13 mouse cellular contexts compared by ENCODE assay signal in genomic region chr4:77155561-77155960, GRCm38 (mm10).
A peak's percentile ranks its signal among the peaks of the same experiment; 100 is the strongest.
DNase-seq lines count a peak whose midpoint lies in the region; ATAC-seq lines count a peak whose summit lies in the region.
"Had no signal": no experiment of that assay in that cellular context is flagged by ENCODE, and none has a peak within 500 bp of the region (broad histone marks: within the 10 kb centered on the region; RNA-seq: fewer than 3 reads in every experiment).

No protein-coding gene starts in this region.

- no peak for ATAC-seq in activated CD4-positive, CD25-positive, alpha-beta regulatory T cell, adult 4 months
- ATAC-seq: liver, embryonic 12.5 days; midbrain, embryonic 16.5 days; Patski had no signal

- peak; percentile 91 for DNase-seq in brain, adult 2 months (ENCODE audit: low read depth, low spot score)
- DNase-seq in brain, embryonic 18.5 days (ENCODE audit: low read depth, low spot score), result peak; percentile 59
- peak; percentile 34 to 47 for DNase-seq in cerebellum, postnatal 36 days
- peak; percentile 53 for DNase-seq in left cerebral cortex, adult 11 months (ENCODE audit: low spot score)
- no peak for DNase-seq in liver
- no peak for DNase-seq in heart, postnatal 14 days
- DNase-seq: adrenal gland, postnatal 10 days; gastrocnemius, adult 2 months; lung, postnatal 36 days had no signal

- intact Hi-C loops in heart, postnatal 14 days (cut with DNase I), result no loop called here

Comparison
In these comparisons a context has a peak if more than half of its experiments do, and no peak if none do; other contexts are left out.
1. DNase-seq: peak in brain, adult 2 months (single experiment), brain, embryonic 18.5 days (single experiment), cerebellum, postnatal 36 days (2 of 2) and left cerebral cortex, adult 11 months (single experiment); none in liver (single experiment) and heart, postnatal 14 days (0 of 2).